Mouse (Mus musculus): ENCODE measurements at regions not wholly inside any gene's neighbourhood (a gene's known extent, or its start where the extent isn't known, plus 50 kb on each side); places are given as distances from the start of the nearest gene placed in this dataset.

DNA sequence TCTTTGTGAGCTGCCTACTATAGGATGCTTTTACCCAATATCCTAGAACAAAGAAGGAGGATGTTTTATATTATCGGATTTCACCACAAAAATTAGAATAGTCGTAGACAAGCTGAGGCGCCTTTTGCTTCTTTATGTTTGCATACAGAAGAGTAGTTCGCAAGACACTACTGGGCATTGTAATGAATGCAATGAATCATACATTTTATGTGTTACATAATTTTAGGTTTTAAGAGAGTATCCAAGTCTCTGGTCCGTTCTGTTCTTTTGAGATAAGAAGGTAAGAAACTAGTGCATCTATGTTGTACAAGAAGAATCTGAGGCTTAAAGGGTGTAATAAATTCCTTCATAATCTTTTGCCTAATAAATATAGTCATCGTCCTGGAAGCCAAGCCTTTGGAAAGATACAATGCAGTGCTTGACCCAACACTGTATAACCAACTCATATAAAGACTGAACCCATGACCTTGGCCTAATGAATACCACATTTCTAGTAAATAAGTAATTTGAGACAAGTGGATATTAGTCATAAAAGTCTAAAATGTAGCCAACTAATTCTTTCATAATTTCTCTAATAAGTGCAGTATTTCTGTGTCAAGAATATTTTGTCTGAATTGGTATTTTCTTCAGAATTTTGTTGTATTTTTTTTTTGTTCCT is 108.5 kb upstream of the Kitl start:
- no peak for TF ChIP-seq POLR2A (IDR thresholded peaks at IDR 0.05; ENCODE audit: borderline replicate concordance, control insufficient read depth, low read depth, low read length)
- no peak for TF ChIP-seq CTCF (IDR thresholded peaks at IDR 0.05; ENCODE audit: control insufficient read depth, insufficient read depth, low read length)
